Mouse (Mus musculus) thymus, adult 2 months (tissue): ENCODE results near the gene Mcu.

Experiments used
- CTCF ChIP-seq: fragments of 200-500 bp; IDR thresholded peaks from 2 replicates; pipeline ENCODE4 v1.5.1; 2012; ENCODE audit warnings: mild to moderate bottlenecking, control low read depth, low read length, moderate library complexity, borderline replicate concordance; ENCODE audit not compliant: control insufficient read depth, poor library complexity, insufficient read depth; ENCODE audit errors: extremely low read depth
- POLR2A ChIP-seq: fragments of 200-500 bp; IDR thresholded peaks from 2 replicates; pipeline ENCODE4 v1.6.1; 2012; ENCODE audit warnings: mild to moderate bottlenecking, low read length, control low read depth, moderate library complexity; ENCODE audit not compliant: control insufficient read depth, poor library complexity, insufficient read depth; ENCODE audit errors: extremely low read depth

DNA sequence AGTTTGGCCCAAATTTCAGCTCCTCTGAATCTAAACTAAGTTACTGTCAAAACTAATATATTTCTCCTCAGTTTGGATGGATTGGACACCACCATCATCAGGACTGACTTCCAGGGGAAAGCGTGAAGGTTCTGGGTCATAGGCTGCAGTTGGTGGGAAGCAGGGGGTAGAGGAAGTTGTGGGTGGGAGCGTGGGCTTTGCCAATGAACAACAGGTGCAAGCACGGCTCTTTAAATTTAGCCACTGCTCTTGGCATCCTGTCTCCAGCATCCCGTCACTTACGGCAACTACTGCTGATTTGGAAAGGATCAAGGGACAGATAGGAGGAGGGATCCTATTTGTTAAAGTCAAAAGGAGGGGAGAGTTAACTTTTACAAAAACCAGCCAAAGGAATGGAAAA is 7.0 kb upstream of the Mcu start:
- no peak for TF ChIP-seq CTCF
- no peak for TF ChIP-seq POLR2A
